Mouse (Mus musculus) embryonic facial prominence, embryonic 11.5 days (tissue): ENCODE measurements at regions not wholly inside any gene's neighbourhood (a gene's known extent, or its start where the extent isn't known, plus 50 kb on each side); places are given as distances from the start of the nearest gene placed in this dataset.
A peak's percentile ranks its signal among the peaks of the same experiment; 100 is the strongest.

Experiments
- ATAC-seq: fragments of 200-750 bp; cut with Nextera tagmentation; replicated peaks from 2 replicates; pipeline ENCODE4 v1.8.0; 2017; ENCODE audit warnings: low read depth; ENCODE audit not compliant: insufficient number of reproducible peaks, low FRiP score, low TSS enrichment
- DNase-seq: peaks from one replicate; pipeline ENCODE4 v3.0.0-alpha.2; 2015; ENCODE audit warnings: low spot score
- H3K27ac ChIP-seq: fragments of 300-500 bp; sonication (generic); replicated peaks from 2 replicates; pipeline ENCODE4 v1.5.1; 2014; ENCODE audit warnings: mild to moderate bottlenecking, low read depth, low read length, control low read depth
- H3K27me3 ChIP-seq: fragments of 300-500 bp; sonication (generic); 2 replicates; pipeline ENCODE4 v1.6.1; 2014; ENCODE audit warnings: mild to moderate bottlenecking, low read length, moderate library complexity, mixed read lengths; ENCODE audit not compliant: control insufficient read depth, insufficient read depth
- H3K36me3 ChIP-seq: fragments of 300-500 bp; sonication (generic); replicated peaks from 2 replicates; pipeline ENCODE4 v1.6.1; 2014; ENCODE audit warnings: low read depth, mild to moderate bottlenecking, low read length, moderate library complexity, mixed read lengths; ENCODE audit not compliant: control insufficient read depth, insufficient read depth
- H3K4me1 ChIP-seq: fragments of 300-500 bp; sonication (generic); 2 replicates; pipeline ENCODE4 v1.6.1; 2014; ENCODE audit warnings: low read length, mixed read lengths; ENCODE audit not compliant: control insufficient read depth, insufficient read depth
- H3K4me2 ChIP-seq: fragments of 300-500 bp; sonication (generic); 2 replicates; pipeline ENCODE4 v1.6.1; 2014; ENCODE audit warnings: low read depth, mild to moderate bottlenecking, control low read depth, low read length, moderate library complexity
- H3K4me3 ChIP-seq: fragments of 300-500 bp; sonication (generic); 2 replicates; pipeline ENCODE4 v1.5.1; 2014; ENCODE audit warnings: low read depth, low read length, control low read depth
- H3K9ac ChIP-seq: fragments of 300-500 bp; sonication (generic); replicated peaks from 2 replicates; pipeline ENCODE4 v1.6.1; 2014; ENCODE audit warnings: mild to moderate bottlenecking, control low read depth, low read length
- H3K9me3 ChIP-seq: fragments of 300-500 bp; sonication (generic); replicated peaks from 2 replicates; pipeline ENCODE4 v1.6.1; 2016; ENCODE audit warnings: mild to moderate bottlenecking, low read length, inconsistent platforms, mixed read lengths; ENCODE audit not compliant: control insufficient read depth
- WGBS: fragments of 180-500 bp; shearing (Covaris S2); extraction: QIAGEN DNeasy Blood & Tissue Kit; methylation state at CpG from one replicate; pipeline ENCODE4 v1.1.7; 2014; 5-methylcytosine and 5-hydroxymethylcytosine counted together

- 12% methylated on average over 8 of the region's 8 CpGs for WGBS
- H3K27ac ChIP-seq: peak overlapping the region; percentile 98
- H3K9ac ChIP-seq: peak overlapping the region; percentile 94
- peaks cover 3% of the 10 kb centered on the region; the same call in 1 of the 2 replicates for H3K36me3 ChIP-seq
- H3K9me3 ChIP-seq: no peaks in the 10 kb centered on the region
- H3K27me3 ChIP-seq: no peaks in the 10 kb centered on the region
- H3K4me3 ChIP-seq: peak overlapping the region; percentile 79
- no peaks in the 10 kb centered on the region for H3K4me1 ChIP-seq
- 0 out of 2 replicates have a peak, but pooled peaks have one; percentile 27 for ATAC-seq
- peak; percentile 74 for DNase-seq
- peak overlapping the region; percentile 46 for H3K4me2 ChIP-seq
Measured at GRCm38 (mm10) chr9:41583711-41584329, 422.3 kb upstream of the Ubash3b start.

- Histone ChIP-seq H3K27me3 (no peaks in the 10 kb centered on the region), H3K4me1 (no peaks in the 10 kb centered on the region), H3K4me3 (peak overlapping the region; percentile 79), H3K27ac (peak overlapping the region; percentile 98), H3K4me2 (peak overlapping the region; percentile 46), H3K9me3 (no peaks in the 10 kb centered on the region), H3K36me3 (no peaks in the 10 kb centered on the region), H3K9ac (peak overlapping the region; percentile 94)
- no peak for DNase-seq
- 33% methylated on average over 8 of the region's 8 CpGs for WGBS
- ATAC-seq: no peak
Measured at GRCm38 (mm10) chr9:41583276-41583675, 421.8 kb upstream of the Ubash3b start.

DNA sequence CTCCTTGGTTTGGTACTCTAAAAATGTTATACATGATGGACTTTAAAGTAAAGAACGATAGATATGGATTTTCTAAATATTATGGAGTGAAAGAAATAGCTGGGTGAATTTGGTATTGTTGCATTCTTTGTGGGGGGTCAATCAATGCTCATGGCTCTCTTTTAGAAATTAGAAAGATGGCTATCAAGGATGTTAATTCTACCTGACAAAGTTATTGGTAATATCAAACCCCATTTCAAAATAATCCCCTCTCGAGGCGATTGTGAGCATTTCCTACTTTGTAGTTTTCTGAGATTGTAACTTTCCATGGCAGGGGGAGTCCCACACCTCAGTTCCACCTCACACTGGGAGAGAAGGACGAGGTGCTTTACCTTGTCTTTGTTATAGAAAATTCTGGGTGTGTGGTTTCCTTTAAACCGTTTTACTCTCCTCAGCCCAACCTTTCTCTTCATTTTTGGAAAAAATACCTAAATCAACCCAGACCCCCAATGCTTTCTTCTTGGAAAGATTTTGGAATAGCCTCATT lies 421.3 kb upstream of the Ubash3b start:
- DNase-seq: no peak
- peak overlapping the region; percentile 94 for H3K9ac ChIP-seq
- H3K9me3 ChIP-seq: no peaks in the 10 kb centered on the region
- no peaks in the 10 kb centered on the region for H3K27me3 ChIP-seq
- peak overlapping the region; percentile 46 for H3K4me2 ChIP-seq
- peak overlapping the region; percentile 98 for H3K27ac ChIP-seq
- 18% methylated on average over 5 of the region's 5 CpGs for WGBS
- H3K4me1 ChIP-seq: no peaks in the 10 kb centered on the region
- H3K4me3 ChIP-seq: peak overlapping the region; percentile 79
- no peak for ATAC-seq
- no peaks in the 10 kb centered on the region for H3K36me3 ChIP-seq

DNA sequence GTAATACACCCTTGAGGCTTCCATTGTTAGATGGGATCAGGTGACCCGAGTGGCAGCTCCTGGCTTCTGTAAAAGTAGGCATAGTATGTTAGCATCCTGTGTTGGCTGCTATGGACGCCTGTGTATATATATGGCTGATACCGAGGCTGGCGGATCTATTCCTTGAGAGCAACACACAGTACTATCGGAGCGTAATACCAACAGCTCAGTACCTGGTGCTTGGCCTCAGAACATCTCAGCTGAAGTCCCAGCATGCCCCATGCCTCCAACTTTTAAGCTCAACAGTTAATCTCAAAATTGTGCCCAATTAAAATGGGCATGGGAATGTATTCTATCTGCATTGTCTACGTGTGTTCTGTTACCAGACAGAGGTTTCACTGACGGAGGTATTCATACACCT lies 420.7 kb upstream of the Ubash3b start:
- H3K27me3 ChIP-seq: no peaks in the 10 kb centered on the region
- peak overlapping the region; percentile 79 for H3K4me3 ChIP-seq
- H3K4me2 ChIP-seq: peak overlapping the region; percentile 33
- DNase-seq: peak; percentile 72
- no peaks in the 10 kb centered on the region for H3K4me1 ChIP-seq
- no peaks in the 10 kb centered on the region for H3K36me3 ChIP-seq
- peak overlapping the region; percentile 98 for H3K27ac ChIP-seq
- 0 out of 2 replicates have a peak, but pooled peaks have one; percentile 12 for ATAC-seq
- 16% methylated on average over 8 of the region's 8 CpGs for WGBS
- H3K9ac ChIP-seq: peak overlapping the region; percentile 98
- H3K9me3 ChIP-seq: no peaks in the 10 kb centered on the region

- Histone ChIP-seq H3K9me3 (no peaks in the 10 kb centered on the region), H3K4me3 (peak overlapping the region; percentile 79), H3K9ac (peak overlapping the region; percentile 98), H3K4me2 (peak overlapping the region; percentile 33), H3K4me1 (no peaks in the 10 kb centered on the region), H3K27ac (peak overlapping the region; percentile 98), H3K36me3 (no peaks in the 10 kb centered on the region), H3K27me3 (no peaks in the 10 kb centered on the region)
- no peak for DNase-seq
- ATAC-seq: no peak
- WGBS: 5% methylated on average over 9 of the region's 9 CpGs
Measured at GRCm38 (mm10) chr9:41581741-41582140, 420.2 kb upstream of the Ubash3b start.

GRCm38 (mm10) chr9:41581152-41581551 lies 419.7 kb upstream of the Ubash3b start:
- H3K9me3 ChIP-seq: no peaks in the 10 kb centered on the region
- peak overlapping the region; percentile 98 for H3K27ac ChIP-seq
- peak overlapping the region; percentile 79 for H3K4me3 ChIP-seq
- peak; percentile 77 for DNase-seq
- 0% methylated on average over 14 of the region's 14 CpGs for WGBS
- peak overlapping the region; percentile 98 for H3K9ac ChIP-seq
- no peaks in the 10 kb centered on the region for H3K4me1 ChIP-seq
- ATAC-seq: 0 out of 2 replicates have a peak, but pooled peaks have one; percentile 46
- H3K4me2 ChIP-seq: peak overlapping the region; percentile 34
- H3K36me3 ChIP-seq: no peaks in the 10 kb centered on the region
- H3K27me3 ChIP-seq: no peaks in the 10 kb centered on the region

- WGBS: 1% methylated on average over 13 of the region's 13 CpGs
- ATAC-seq: peak; percentile 63
- H3K36me3 ChIP-seq: no peaks in the 10 kb centered on the region
- peak; percentile 84 for DNase-seq
- peak overlapping the region; percentile 79 for H3K4me3 ChIP-seq
- H3K27me3 ChIP-seq: no peaks in the 10 kb centered on the region
- H3K4me2 ChIP-seq: peak overlapping the region; percentile 34
- H3K9me3 ChIP-seq: no peaks in the 10 kb centered on the region
- peak overlapping the region; percentile 98 for H3K27ac ChIP-seq
- no peaks in the 10 kb centered on the region for H3K4me1 ChIP-seq
- H3K9ac ChIP-seq: peak overlapping the region; percentile 98
Measured at GRCm38 (mm10) chr9:41580611-41581041, 419.1 kb upstream of the Ubash3b start.

- Histone ChIP-seq H3K9me3 (no peaks in the 10 kb centered on the region), H3K27me3 (no peaks in the 10 kb centered on the region), H3K4me3 (peak overlapping the region; percentile 79), H3K9ac (peak overlapping the region; percentile 98), H3K4me1 (no peaks in the 10 kb centered on the region), H3K4me2 (peak overlapping the region; percentile 17; the same call in 1 of the 2 replicates), H3K36me3 (no peaks in the 10 kb centered on the region), H3K27ac (peak overlapping the region; percentile 98)
- 0% methylated on average over 4 of the region's 4 CpGs for WGBS
- ATAC-seq (no peak), DNase-seq (no peak)
Measured at GRCm38 (mm10) chr9:41580067-41580466, 418.6 kb upstream of the Ubash3b start.
